ENCODE assay signal across 44 mouse cellular contexts in the genomic region with DNA sequence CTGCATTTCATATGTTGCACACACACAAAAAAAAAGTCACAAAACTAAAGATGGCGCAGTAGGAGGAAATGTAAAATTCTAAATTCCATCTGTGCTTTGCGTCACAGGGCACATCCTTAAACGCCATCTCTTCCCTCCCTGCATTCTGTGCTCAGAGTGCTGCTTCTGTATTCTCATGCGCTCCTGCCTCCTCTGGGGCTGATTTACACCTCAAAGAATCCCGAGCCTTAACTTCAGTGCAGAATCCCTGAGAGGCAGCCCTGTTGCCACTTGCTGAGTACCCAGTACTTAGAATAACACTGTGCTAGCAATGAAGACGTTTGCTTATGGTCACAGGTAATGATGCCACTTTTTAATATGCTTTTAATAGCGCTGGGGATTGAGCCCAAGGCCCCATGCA. TPM values are rescaled to one million over a fixed set of nuclear protein-coding genes. Genes with fewer than 3 reads are reported as not detected.
"Had no signal": no experiment of that assay in that cellular context is flagged by ENCODE, and none has a peak within 500 bp of the region (broad histone marks: within the 10 kb centered on the region; RNA-seq: fewer than 3 reads in every experiment).

No protein-coding gene starts in this region.

- DNase-seq: gastrocnemius, postnatal 10 days; gastrocnemius, postnatal 25 days; heart, adult 18-20 months; heart, postnatal 10 days; heart, postnatal 4 days; kidney, adult 11 months; kidney, adult 2 months; kidney, adult 9 months; kidney, postnatal 14 days; kidney, postnatal 36 days; layer of hippocampus, adult 9-11 months; layer of hippocampus, postnatal 36 days; left cerebral cortex, postnatal 4 days had no signal

- H3K27ac ChIP-seq: heart, embryonic 10.5 days; hindbrain, embryonic 10.5 days; hindbrain, embryonic 12.5 days; hindbrain, embryonic 14.5 days; intestine, embryonic 15.5 days; kidney, embryonic 15.5 days; kidney, postnatal 0 days; limb, embryonic 13.5 days; limb, embryonic 15.5 days; liver, embryonic 12.5 days; liver, embryonic 14.5 days had no signal

- H3K4me3 ChIP-seq: heart, embryonic 10.5 days; heart, embryonic 12.5 days; hindbrain, embryonic 10.5 days; hindbrain, embryonic 12.5 days; intestine, embryonic 15.5 days; kidney, embryonic 15.5 days; limb, embryonic 13.5 days; limb, embryonic 15.5 days; liver, embryonic 12.5 days had no signal

- H3K36me3 ChIP-seq: heart, embryonic 10.5 days; heart, embryonic 12.5 days; hindbrain, embryonic 10.5 days; hindbrain, embryonic 12.5 days; intestine, embryonic 15.5 days; kidney, embryonic 15.5 days; limb, embryonic 13.5 days; limb, embryonic 15.5 days; liver, embryonic 12.5 days had no signal

- ATAC-seq: hindbrain, embryonic 16.5 days; inflammation-experienced regulatory T-cells, adult 6 months; intestine, embryonic 15.5 days; liver, embryonic 12.5 days had no signal

- H3K4me2 ChIP-seq: heart, embryonic 12.5 days; hindbrain, embryonic 12.5 days; hindbrain, embryonic 14.5 days; intestine, embryonic 15.5 days; kidney, embryonic 15.5 days; limb, embryonic 13.5 days; limb, embryonic 15.5 days; liver, embryonic 12.5 days had no signal

- H3K9ac ChIP-seq: heart, embryonic 12.5 days; hindbrain, embryonic 12.5 days; hindbrain, embryonic 14.5 days; intestine, embryonic 15.5 days; kidney, embryonic 15.5 days; limb, embryonic 13.5 days; limb, embryonic 15.5 days; liver, embryonic 12.5 days; liver, embryonic 14.5 days had no signal

- H3K27me3 ChIP-seq: heart, embryonic 12.5 days; hindbrain, embryonic 12.5 days; intestine, embryonic 15.5 days; kidney, embryonic 15.5 days; limb, embryonic 13.5 days; limb, embryonic 15.5 days; liver, embryonic 12.5 days had no signal

- H3K9me3 ChIP-seq: heart, embryonic 10.5 days; heart, embryonic 12.5 days; hindbrain, embryonic 10.5 days; hindbrain, embryonic 12.5 days; intestine, embryonic 15.5 days; kidney, embryonic 15.5 days; limb, embryonic 13.5 days; limb, embryonic 15.5 days; liver, embryonic 12.5 days had no signal

- H3K4me1 ChIP-seq: heart, embryonic 10.5 days; heart, embryonic 12.5 days; hindbrain, embryonic 10.5 days; intestine, embryonic 15.5 days; kidney, embryonic 15.5 days; limb, embryonic 15.5 days; liver, embryonic 12.5 days had no signal

RNA-seq across cellular contexts. Expression of a gene that starts 34.3 kb away (rescaled TPM):
- total RNA-seq: gastrocnemius, adult 18-20 months; gastrocnemius, postnatal 10 days; gastrocnemius, postnatal 25 days; gastrocnemius, postnatal 4 days; granulocyte monocyte progenitor cell, adult 5-6 weeks; heart, adult 18-20 months; heart, adult 8-10 months; heart, postnatal 10 days; heart, postnatal 25 days; heart, postnatal 4 days; layer of hippocampus, adult 18-20 months; layer of hippocampus, adult 8-10 months; layer of hippocampus, postnatal 14 days; layer of hippocampus, postnatal 36 days; left cerebral cortex, adult 18-20 months; left cerebral cortex, adult 8-10 months; left cerebral cortex, postnatal 10 days; left cerebral cortex, postnatal 25 days; left cerebral cortex, postnatal 4 days; liver, adult 2 months had no signal
- polyA plus RNA-seq: heart, embryonic 10.5 days; heart, embryonic 12.5 days; heart, embryonic 14.5 days; heart, embryonic 16.5 days; hindbrain, embryonic 10.5 days; hindbrain, embryonic 12.5 days; intestine, embryonic 15.5 days; kidney, adult 2 months; kidney, embryonic 15.5 days; kidney, postnatal 0 days; large intestine, adult 2 months; limb, embryonic 11.5 days; limb, embryonic 13.5 days; limb, embryonic 15.5 days; liver, adult 2 months; liver, embryonic 12.5 days; liver, embryonic 14.5 days had no signal
